Mouse (Mus musculus): Measurements from ENCODE around the gene Cacna1d.

- TF ChIP-seq CTCF (IDR thresholded peaks at IDR 0.05; ENCODE audit: extremely low read depth, insufficient read depth, insufficient read length, insufficient replicate concordance) (no peak), POLR2A (IDR thresholded peaks at IDR 0.05; ENCODE audit: low read depth, low read length) (no peak)
These were observed 313.4 kb downstream of the Cacna1d start for GRCm38 (mm10) chr14:30177850-30178249.
